Mouse (Mus musculus) lung, embryonic 14.5 days (tissue): ENCODE measurements at regions not wholly inside any gene's neighbourhood (a gene's known extent, or its start where the extent isn't known, plus 50 kb on each side); places are given as distances from the start of the nearest gene placed in this dataset.

ENCODE experiments used
- ATAC-seq: fragments of 200-750 bp; cut with Nextera tagmentation; 2 replicates; pipeline ENCODE4 v1.8.0; 2017; ENCODE audit warnings: mild to moderate bottlenecking, moderate TSS enrichment, moderate library complexity; ENCODE audit not compliant: insufficient read depth
- DNase-seq: peaks from one replicate; pipeline ENCODE4 v3.0.0-alpha.2; 2015
- H3K27ac ChIP-seq: fragments of 300-500 bp; sonication (generic); 2 replicates; pipeline ENCODE4 v1.5.1; 2014; ENCODE audit warnings: low read depth, mild to moderate bottlenecking, moderate library complexity
- H3K27me3 ChIP-seq: fragments of 300-500 bp; sonication (generic); 2 replicates; pipeline ENCODE4 v1.6.1; 2014; ENCODE audit warnings: low read length, control low read depth; ENCODE audit not compliant: insufficient read depth
- H3K36me3 ChIP-seq: fragments of 300-500 bp; sonication (generic); 2 replicates; pipeline ENCODE4 v1.6.1; 2014; ENCODE audit warnings: control low read depth; ENCODE audit not compliant: insufficient read depth
- H3K4me1 ChIP-seq: fragments of 300-500 bp; sonication (generic); 2 replicates; pipeline ENCODE4 v1.6.1; 2014; ENCODE audit warnings: antibody characterized with exemption, control low read depth; ENCODE audit not compliant: insufficient read depth
- H3K4me2 ChIP-seq: fragments of 300-500 bp; sonication (generic); 2 replicates; pipeline ENCODE4 v1.6.1; 2014; ENCODE audit warnings: mild to moderate bottlenecking
- H3K4me3 ChIP-seq: fragments of 300-500 bp; sonication (generic); 2 replicates; pipeline ENCODE4 v1.5.1; 2014; ENCODE audit warnings: low read depth, low read length
- H3K9ac ChIP-seq: fragments of 300-500 bp; sonication (generic); 2 replicates; pipeline ENCODE4 v1.6.1; 2014
- H3K9me3 ChIP-seq: fragments of 300-500 bp; sonication (generic); 2 replicates; pipeline ENCODE4 v1.6.1; 2016; ENCODE audit warnings: low read depth, low read length, control low read depth
- CTCF ChIP-seq: IDR thresholded peaks from 2 replicates; pipeline ENCODE4 v1.5.1; 2016; ENCODE audit warnings: antibody characterized with exemption, low read depth
- WGBS: fragments of 180-500 bp; shearing (Covaris S2); extraction: QIAGEN DNeasy Blood & Tissue Kit; methylation state at CpG from one replicate; pipeline ENCODE4 v1.1.7; 2014; 5-methylcytosine and 5-hydroxymethylcytosine counted together

DNA sequence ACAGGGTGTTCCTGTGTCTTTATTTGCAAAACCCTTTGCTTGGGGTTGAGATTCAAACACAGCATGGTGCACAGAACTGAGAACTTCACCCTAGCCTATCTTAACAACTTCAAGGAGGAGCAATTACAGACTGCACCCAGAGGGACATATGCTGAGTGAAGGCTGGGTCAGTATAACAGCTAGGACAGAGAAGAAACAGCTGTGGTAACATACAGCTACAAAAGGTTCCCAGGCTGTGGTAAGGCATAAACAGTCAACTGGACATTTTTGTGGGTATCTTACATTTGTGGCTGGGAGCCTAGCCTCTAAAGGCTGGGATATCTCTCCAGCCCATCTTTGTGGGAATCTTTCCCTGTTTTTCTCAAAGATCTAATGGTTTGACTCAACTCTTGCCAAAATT is 154.5 kb upstream of the Xylt1 start:
- Histone ChIP-seq H3K4me2 (no peak overlapping the region), H3K36me3 (no peaks in the 10 kb centered on the region), H3K9ac (no peak overlapping the region), H3K9me3 (no peaks in the 10 kb centered on the region), H3K27me3 (no peaks in the 10 kb centered on the region), H3K4me3 (no peak overlapping the region), H3K4me1 (no peaks in the 10 kb centered on the region), H3K27ac (no peak overlapping the region)
- no peak for TF ChIP-seq CTCF
- peak; percentile 28 for DNase-seq
- ATAC-seq, result peak; percentile 59; the same call in 1 of the 2 replicates

DNA sequence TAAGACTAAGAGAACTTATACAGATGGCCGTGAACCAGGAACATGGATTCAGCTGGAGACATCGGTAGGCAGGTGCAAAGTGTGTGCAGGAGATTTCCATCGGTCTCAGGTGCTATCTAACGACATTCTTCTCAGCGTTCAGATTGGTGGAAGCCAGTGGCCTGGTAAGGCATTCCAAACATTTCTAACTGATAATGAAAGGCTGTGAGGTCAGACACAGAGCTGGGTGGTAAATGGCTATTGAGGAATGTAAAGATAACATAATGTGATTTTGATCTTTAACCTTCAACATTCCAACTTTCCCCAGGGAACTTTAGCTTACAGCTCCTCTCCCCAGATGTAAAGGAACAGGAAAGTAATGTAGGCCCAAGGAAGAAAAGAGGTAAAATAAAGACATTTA is 151.2 kb upstream of the Xylt1 start:
- WGBS, result 19% methylated on average over 5 of the region's 5 CpGs
- TF ChIP-seq CTCF, result no peak
- Histone ChIP-seq H3K36me3 (no peaks in the 10 kb centered on the region), H3K27me3 (no peaks in the 10 kb centered on the region), H3K4me2 (no peak overlapping the region), H3K4me1 (no peaks in the 10 kb centered on the region), H3K27ac (no peak overlapping the region), H3K9me3 (no peaks in the 10 kb centered on the region), H3K4me3 (no peak overlapping the region), H3K9ac (no peak overlapping the region)
- DNase-seq (peak; percentile 21), ATAC-seq (peak; percentile 68; the same call in 1 of the 2 replicates)

DNA sequence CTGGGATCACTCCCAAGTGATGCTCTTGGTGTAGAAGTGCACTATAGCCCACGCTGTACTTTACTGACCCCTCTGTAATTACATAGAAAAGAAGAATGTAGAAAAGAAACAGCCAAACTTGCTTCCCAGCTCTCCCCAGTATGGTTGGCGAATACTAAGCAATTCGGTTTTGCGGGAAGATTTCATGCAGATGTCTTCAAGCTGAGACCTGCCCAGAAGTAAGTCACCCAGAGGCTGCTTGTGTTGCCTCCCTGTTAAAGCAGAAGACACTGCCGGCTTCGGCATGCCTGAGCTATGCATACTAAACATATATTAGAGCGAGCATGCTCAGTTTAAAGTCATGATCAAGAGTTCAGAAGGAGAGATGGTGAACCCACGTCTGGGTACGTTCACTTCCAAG is 124.0 kb upstream of the Xylt1 start:
- no peak for DNase-seq
- no peaks in the 10 kb centered on the region for H3K36me3 ChIP-seq
- WGBS, result 79% methylated on average over 9 of the region's 9 CpGs
- H3K9me3 ChIP-seq, result no peaks in the 10 kb centered on the region
- no peak overlapping the region for H3K27ac ChIP-seq
- no peak overlapping the region for H3K9ac ChIP-seq
- no peaks in the 10 kb centered on the region for H3K27me3 ChIP-seq
- H3K4me2 ChIP-seq, result no peak overlapping the region
- H3K4me1 ChIP-seq, result no peaks in the 10 kb centered on the region
- no peak for TF ChIP-seq CTCF
- no peak overlapping the region for H3K4me3 ChIP-seq
- ATAC-seq, result no peak

DNA sequence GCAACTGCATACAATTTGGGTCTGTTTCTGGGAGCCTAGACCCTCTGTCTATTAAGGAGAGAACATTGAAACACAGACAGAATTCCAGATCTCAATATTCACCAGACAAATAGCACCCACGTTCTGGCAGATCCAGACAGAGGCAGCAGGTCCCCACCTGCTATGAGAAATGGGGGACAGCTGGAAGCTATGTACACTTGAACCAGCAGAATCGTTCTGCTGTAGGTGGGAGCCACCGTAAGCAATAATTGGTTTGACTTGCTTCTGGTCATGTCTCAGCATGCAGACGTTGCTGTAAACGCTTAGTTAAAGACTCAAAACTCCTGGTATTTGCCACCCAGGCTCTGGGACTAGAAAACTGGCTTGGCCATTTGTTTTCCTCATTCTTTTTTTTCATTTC is 122.2 kb upstream of the Xylt1 start:
- Histone ChIP-seq H3K9me3 (no peaks in the 10 kb centered on the region), H3K36me3 (no peaks in the 10 kb centered on the region), H3K4me1 (no peaks in the 10 kb centered on the region), H3K9ac (no peak overlapping the region), H3K27ac (no peak overlapping the region), H3K4me2 (no peak overlapping the region), H3K4me3 (no peak overlapping the region), H3K27me3 (no peaks in the 10 kb centered on the region)
- DNase-seq (no peak), ATAC-seq (no peak)
- TF ChIP-seq CTCF, result no peak
- WGBS, result 65% methylated on average over 5 of the region's 5 CpGs

DNA sequence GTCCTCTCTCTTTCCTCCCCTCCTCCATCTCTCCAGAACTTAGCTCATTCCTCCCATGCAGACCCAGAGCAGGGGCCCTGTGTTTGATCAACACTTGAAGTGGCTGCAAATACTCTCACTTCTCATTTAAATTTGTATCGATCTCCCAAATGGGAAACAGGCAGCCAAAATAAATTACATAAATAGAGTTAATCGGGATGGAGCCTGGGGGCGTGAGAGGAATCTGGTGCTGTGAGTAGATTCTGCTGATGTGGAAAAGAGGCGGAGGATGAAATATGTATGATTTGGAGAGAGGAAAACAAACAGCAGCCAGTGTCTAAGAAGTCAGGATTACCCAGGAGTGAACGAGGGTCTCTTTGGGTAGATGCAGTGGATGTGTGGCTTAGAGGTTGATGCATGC is 121.6 kb upstream of the Xylt1 start:
- Histone ChIP-seq H3K36me3 (no peaks in the 10 kb centered on the region), H3K4me3 (no peak overlapping the region), H3K27ac (no peak overlapping the region), H3K4me1 (no peaks in the 10 kb centered on the region), H3K9me3 (no peaks in the 10 kb centered on the region), H3K9ac (no peak overlapping the region), H3K27me3 (no peaks in the 10 kb centered on the region), H3K4me2 (no peak overlapping the region)
- ATAC-seq, result no peak
- WGBS, result 55% methylated on average over 5 of the region's 5 CpGs
- no peak for DNase-seq
- no peak for TF ChIP-seq CTCF

DNA sequence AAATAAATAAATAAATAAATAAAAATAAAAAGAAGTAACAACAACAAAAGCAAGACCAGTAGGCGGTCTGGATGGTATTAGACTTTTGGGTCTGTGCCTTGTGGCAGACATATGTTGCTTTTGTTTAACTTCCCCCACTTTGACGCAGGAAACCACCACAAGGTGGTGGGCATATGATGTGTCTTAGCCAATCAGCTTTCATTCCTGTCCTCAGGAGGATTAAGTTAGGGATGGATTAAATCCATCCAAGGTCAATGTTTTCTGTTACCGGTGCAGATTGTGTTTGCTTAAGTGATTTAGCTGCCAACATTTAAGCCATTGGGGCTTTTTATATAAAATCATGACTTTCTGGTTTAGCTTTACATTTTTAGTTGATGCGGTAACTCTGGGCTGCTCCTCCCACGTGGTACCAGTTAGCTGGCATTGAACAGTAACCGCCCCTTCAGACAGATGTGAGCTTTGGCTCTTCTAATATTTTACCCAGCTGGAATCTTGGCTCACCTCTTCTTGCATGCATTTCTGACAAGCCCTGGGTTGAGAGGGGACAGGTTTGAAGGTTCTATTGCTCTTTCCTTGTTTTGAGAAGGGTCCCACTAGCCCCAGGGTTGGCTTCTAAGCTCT is 121.0 kb upstream of the Xylt1 start:
- Histone ChIP-seq H3K4me1 (no peaks in the 10 kb centered on the region), H3K27ac (no peak overlapping the region), H3K9me3 (no peaks in the 10 kb centered on the region), H3K36me3 (no peaks in the 10 kb centered on the region), H3K4me3 (no peak overlapping the region), H3K27me3 (no peaks in the 10 kb centered on the region), H3K9ac (no peak overlapping the region), H3K4me2 (no peak overlapping the region)
- 62% methylated on average over 6 of the region's 6 CpGs for WGBS
- ATAC-seq (no peak; the same call in 1 of the 2 replicates), DNase-seq (no peak)
- TF ChIP-seq CTCF, result no peak

DNA sequence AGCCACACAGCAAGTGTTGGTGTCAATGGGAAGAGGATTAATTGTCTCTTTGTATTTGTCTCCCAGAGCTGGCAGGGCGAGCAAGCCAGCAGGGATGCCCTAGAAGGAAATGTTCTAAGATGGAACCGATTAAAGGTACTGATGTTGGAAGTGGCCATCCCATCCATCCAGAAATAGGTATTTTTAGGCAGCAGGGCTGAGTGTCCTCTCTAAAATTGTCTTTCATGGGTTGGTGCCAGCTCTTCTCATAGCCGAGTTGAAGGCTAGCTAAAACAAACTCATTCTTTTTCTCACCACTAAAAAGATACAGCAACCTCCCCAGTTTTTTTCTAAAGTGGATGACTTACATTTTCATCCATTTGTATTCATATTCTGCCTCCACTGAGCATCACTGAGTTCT is 120.2 kb upstream of the Xylt1 start:
- 54% methylated on average over 3 of the region's 3 CpGs for WGBS
- Histone ChIP-seq H3K9me3 (no peaks in the 10 kb centered on the region), H3K4me3 (no peak overlapping the region), H3K27ac (no peak overlapping the region), H3K4me1 (no peaks in the 10 kb centered on the region), H3K4me2 (no peak overlapping the region), H3K27me3 (no peaks in the 10 kb centered on the region), H3K9ac (no peak overlapping the region), H3K36me3 (no peaks in the 10 kb centered on the region)
- ATAC-seq (no peak), DNase-seq (no peak)
- no peak for TF ChIP-seq CTCF

DNA sequence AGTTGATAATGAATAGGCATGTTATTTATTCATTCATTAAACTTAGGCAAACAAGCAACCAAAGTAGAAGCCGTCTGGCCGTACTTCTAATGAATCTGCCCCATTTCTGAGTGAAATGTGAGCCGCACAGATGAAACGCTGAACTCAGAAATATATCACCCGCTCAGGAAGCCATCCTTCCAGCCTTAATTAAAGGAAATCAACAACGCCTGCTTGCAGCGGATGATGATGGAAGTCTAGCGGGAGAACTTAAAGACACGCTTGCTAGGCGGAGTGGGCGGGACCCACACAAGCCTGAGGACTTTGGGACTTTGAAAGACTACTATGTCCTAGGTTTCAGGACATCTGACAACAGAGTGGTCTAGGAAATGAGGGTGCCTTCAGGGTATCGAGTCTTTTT is 117.7 kb upstream of the Xylt1 start:
- H3K27me3 ChIP-seq, result no peaks in the 10 kb centered on the region
- no peak overlapping the region for H3K4me2 ChIP-seq
- no peaks in the 10 kb centered on the region for H3K4me1 ChIP-seq
- no peak overlapping the region for H3K9ac ChIP-seq
- no peaks in the 10 kb centered on the region for H3K9me3 ChIP-seq
- no peak for DNase-seq
- 72% methylated on average over 12 of the region's 12 CpGs for WGBS
- H3K27ac ChIP-seq, result no peak overlapping the region
- H3K36me3 ChIP-seq, result no peaks in the 10 kb centered on the region
- no peak overlapping the region for H3K4me3 ChIP-seq
- TF ChIP-seq CTCF, result no peak
- ATAC-seq, result no peak
